Mouse (Mus musculus) liver, postnatal 0 days (tissue): Measurements from ENCODE around the gene Spty2d1.

Source experiments
- CTCF ChIP-seq: sonication (generic); IDR thresholded peaks from 2 replicates; pipeline ENCODE4 v1.5.1; 2016; ENCODE audit warnings: antibody characterized with exemption, low read depth
- EP300 ChIP-seq: IDR thresholded peaks from 2 replicates; pipeline ENCODE4 v1.6.1; 2016; ENCODE audit warnings: antibody characterized with exemption, low read depth, mild to moderate bottlenecking

DNA sequence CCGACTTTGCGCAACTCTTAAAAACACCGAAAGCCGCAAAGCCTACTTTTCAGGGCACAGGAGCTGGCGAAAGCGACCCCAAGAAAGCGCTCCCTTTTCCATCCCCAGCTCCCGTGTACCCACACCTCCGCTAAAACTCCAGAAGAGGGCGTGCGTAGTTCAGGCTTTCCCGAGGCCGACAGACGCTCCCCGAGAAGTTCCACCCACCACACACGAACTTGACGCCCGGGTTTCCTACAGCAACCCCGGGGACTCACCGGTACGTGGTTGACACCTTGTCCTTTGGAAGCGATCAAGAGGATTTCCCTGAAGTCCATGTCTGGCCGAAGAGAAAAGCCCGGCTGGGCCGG, 418 bp downstream of the Spty2d1 start:
- TF ChIP-seq EP300 (no peak), CTCF (peak; percentile 78)
